Mouse (Mus musculus) lung, postnatal 0 days (tissue): ENCODE results near the gene Efna5. TPM values are rescaled to one million over a fixed set of nuclear protein-coding genes. Genes with fewer than 3 reads are reported as not detected.

ENCODE experiments used
- ATAC-seq: fragments of 200-750 bp; cut with Nextera tagmentation; 2 replicates; pipeline ENCODE4 v1.8.0; 2017; ENCODE audit warnings: moderate library complexity
- DNase-seq: peaks from one replicate; pipeline ENCODE4 v3.0.0-alpha.2; 2016; ENCODE audit warnings: low spot score
- H3K27ac ChIP-seq: fragments of 300-500 bp; sonication (generic); 2 replicates; pipeline ENCODE4 v1.5.1; 2014; ENCODE audit warnings: antibody characterized with exemption, mild to moderate bottlenecking, low read length, mixed read lengths
- H3K27me3 ChIP-seq: fragments of 300-500 bp; sonication (generic); replicated peaks from 2 replicates; pipeline ENCODE4 v1.6.1; 2014; ENCODE audit warnings: low read length, mixed read lengths; ENCODE audit not compliant: insufficient read depth
- H3K36me3 ChIP-seq: fragments of 300-500 bp; sonication (generic); 2 replicates; pipeline ENCODE4 v1.6.1; 2014; ENCODE audit warnings: low read length, mixed read lengths; ENCODE audit not compliant: insufficient read depth
- H3K4me1 ChIP-seq: fragments of 300-500 bp; sonication (generic); 2 replicates; pipeline ENCODE4 v1.6.1; 2014; ENCODE audit warnings: antibody characterized with exemption, low read depth, low read length, mixed read lengths; ENCODE audit not compliant: insufficient read depth
- H3K4me2 ChIP-seq: fragments of 300-500 bp; sonication (generic); replicated peaks from 2 replicates; pipeline ENCODE4 v1.6.1; 2014; ENCODE audit warnings: low read depth, mild to moderate bottlenecking, low read length, moderate library complexity, mixed read lengths
- H3K4me3 ChIP-seq: fragments of 300-500 bp; sonication (generic); 2 replicates; pipeline ENCODE4 v1.5.1; 2014; ENCODE audit warnings: low read depth, low read length
- H3K9ac ChIP-seq: fragments of 300-500 bp; sonication (generic); replicated peaks from 2 replicates; pipeline ENCODE4 v1.6.1; 2014; ENCODE audit warnings: low read depth, mild to moderate bottlenecking
- H3K9me3 ChIP-seq: fragments of 300-500 bp; sonication (generic); 2 replicates; pipeline ENCODE4 v1.6.1; 2016; ENCODE audit warnings: low read length, mixed read lengths
- CTCF ChIP-seq: IDR thresholded peaks from 2 replicates; pipeline ENCODE4 v1.5.1; 2016; ENCODE audit warnings: antibody characterized with exemption, mild to moderate bottlenecking
- EP300 ChIP-seq: IDR thresholded peaks from 2 replicates; pipeline ENCODE4 v1.6.1; 2016; ENCODE audit warnings: antibody characterized with exemption, mild to moderate bottlenecking, control low read depth
- WGBS: fragments of 180-500 bp; shearing (Covaris S2); extraction: QIAGEN DNeasy Blood & Tissue Kit; methylation state at CpG from one replicate; pipeline ENCODE4 v1.1.7; 2014; 5-methylcytosine and 5-hydroxymethylcytosine counted together
- polyA plus RNA-seq: library from polyadenylated mRNA; unstranded; fragments of >200 nt; fragmentation: Nextera tagmentation; extraction: Ambion mirVana; gene quantifications from 2 replicates; pipeline ENCODE4 v1.2.1, GENCODE M21; 2015

Gene Efna5
- polyA plus RNA-seq, 1 experiment from 2014 or later: 6.7 TPM

DNA sequence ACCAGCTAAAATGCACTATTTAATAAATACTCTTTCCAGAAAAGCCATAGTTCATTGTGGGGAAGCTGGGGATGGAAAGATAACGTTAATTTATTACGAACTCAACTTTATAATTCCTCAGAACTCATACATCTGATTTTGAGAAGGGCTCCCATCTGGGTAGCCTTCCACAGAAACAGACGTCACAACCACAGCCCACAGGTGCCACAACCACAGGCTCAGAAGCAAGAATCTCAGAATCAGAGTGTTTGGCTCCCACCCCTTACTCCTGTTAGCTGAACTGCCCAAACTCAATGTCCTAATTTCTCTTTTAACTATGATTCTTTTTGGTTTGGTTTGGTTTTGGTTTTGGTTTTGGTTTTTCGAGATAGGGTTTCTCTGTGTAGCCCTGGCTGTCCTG lies 73.2 kb downstream of the Efna5 start:
- H3K27ac ChIP-seq: no peak overlapping the region
- H3K9ac ChIP-seq: no peak overlapping the region
- no peak for TF ChIP-seq EP300
- TF ChIP-seq CTCF: no peak
- ATAC-seq: no peak
- no peaks in the 10 kb centered on the region for H3K4me1 ChIP-seq
- H3K27me3 ChIP-seq: no peaks in the 10 kb centered on the region
- WGBS: 96% methylated on average over 4 of the region's 4 CpGs
- no peak overlapping the region for H3K4me3 ChIP-seq
- H3K9me3 ChIP-seq: no peaks in the 10 kb centered on the region
- H3K36me3 ChIP-seq: no peaks in the 10 kb centered on the region
- DNase-seq: no peak
- H3K4me2 ChIP-seq: no peak overlapping the region

- Histone ChIP-seq H3K9ac (no peak overlapping the region), H3K4me2 (no peak overlapping the region), H3K27me3 (no peaks in the 10 kb centered on the region), H3K9me3 (no peaks in the 10 kb centered on the region), H3K4me3 (no peak overlapping the region), H3K4me1 (no peaks in the 10 kb centered on the region), H3K27ac (no peak overlapping the region), H3K36me3 (no peaks in the 10 kb centered on the region)
- DNase-seq: peak; percentile 45
- TF ChIP-seq EP300 (no peak), CTCF (no peak)
- ATAC-seq: peak; percentile 50; the same call in 1 of the 2 replicates
- 50% methylated on average over 6 of the region's 6 CpGs for WGBS
These were observed 74.5 kb downstream of the Efna5 start for GRCm38 (mm10) chr17:62806646-62807045.

DNA sequence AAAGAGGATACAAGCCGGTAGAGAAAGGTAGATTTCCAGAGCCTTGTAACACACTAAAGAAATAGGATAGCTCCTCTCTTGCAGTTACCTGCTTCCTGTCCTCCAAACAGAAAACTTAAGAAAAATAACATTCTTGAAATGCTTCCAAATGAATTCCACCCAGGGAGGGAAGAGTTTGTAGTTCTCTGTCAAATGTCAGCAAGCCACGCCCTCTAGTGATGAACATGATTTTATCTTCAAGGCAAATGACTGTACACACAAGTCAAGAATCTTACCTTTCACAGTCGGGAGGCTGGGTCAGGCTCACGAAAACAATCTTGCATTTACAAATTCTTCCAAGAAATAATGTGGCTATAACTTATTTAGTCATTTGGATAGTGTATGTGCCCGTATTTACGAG lies 78.4 kb downstream of the Efna5 start:
- no peaks in the 10 kb centered on the region for H3K36me3 ChIP-seq
- 61% methylated on average over 6 of the region's 6 CpGs for WGBS
- H3K4me2 ChIP-seq: no peak overlapping the region
- no peak for ATAC-seq
- no peaks in the 10 kb centered on the region for H3K9me3 ChIP-seq
- H3K4me3 ChIP-seq: no peak overlapping the region
- no peak overlapping the region for H3K27ac ChIP-seq
- H3K4me1 ChIP-seq: no peaks in the 10 kb centered on the region
- no peak overlapping the region for H3K9ac ChIP-seq
- H3K27me3 ChIP-seq: no peaks in the 10 kb centered on the region
- no peak for DNase-seq
- TF ChIP-seq EP300 (no peak), CTCF (0 out of 2 replicates have a peak, but pooled peaks have one; percentile 4)

GRCm38 (mm10) chr17:62797272-62797671 lies 83.8 kb downstream of the Efna5 start:
- Histone ChIP-seq H3K4me3 (no peak overlapping the region), H3K36me3 (no peaks in the 10 kb centered on the region), H3K4me2 (no peak overlapping the region), H3K9me3 (no peaks in the 10 kb centered on the region), H3K27me3 (no peaks in the 10 kb centered on the region), H3K27ac (no peak overlapping the region), H3K9ac (no peak overlapping the region), H3K4me1 (no peaks in the 10 kb centered on the region)
- ATAC-seq (no peak), DNase-seq (no peak)
- WGBS: 96% methylated on average over 3 of the region's 3 CpGs
- TF ChIP-seq EP300 (no peak), CTCF (no peak)

DNA sequence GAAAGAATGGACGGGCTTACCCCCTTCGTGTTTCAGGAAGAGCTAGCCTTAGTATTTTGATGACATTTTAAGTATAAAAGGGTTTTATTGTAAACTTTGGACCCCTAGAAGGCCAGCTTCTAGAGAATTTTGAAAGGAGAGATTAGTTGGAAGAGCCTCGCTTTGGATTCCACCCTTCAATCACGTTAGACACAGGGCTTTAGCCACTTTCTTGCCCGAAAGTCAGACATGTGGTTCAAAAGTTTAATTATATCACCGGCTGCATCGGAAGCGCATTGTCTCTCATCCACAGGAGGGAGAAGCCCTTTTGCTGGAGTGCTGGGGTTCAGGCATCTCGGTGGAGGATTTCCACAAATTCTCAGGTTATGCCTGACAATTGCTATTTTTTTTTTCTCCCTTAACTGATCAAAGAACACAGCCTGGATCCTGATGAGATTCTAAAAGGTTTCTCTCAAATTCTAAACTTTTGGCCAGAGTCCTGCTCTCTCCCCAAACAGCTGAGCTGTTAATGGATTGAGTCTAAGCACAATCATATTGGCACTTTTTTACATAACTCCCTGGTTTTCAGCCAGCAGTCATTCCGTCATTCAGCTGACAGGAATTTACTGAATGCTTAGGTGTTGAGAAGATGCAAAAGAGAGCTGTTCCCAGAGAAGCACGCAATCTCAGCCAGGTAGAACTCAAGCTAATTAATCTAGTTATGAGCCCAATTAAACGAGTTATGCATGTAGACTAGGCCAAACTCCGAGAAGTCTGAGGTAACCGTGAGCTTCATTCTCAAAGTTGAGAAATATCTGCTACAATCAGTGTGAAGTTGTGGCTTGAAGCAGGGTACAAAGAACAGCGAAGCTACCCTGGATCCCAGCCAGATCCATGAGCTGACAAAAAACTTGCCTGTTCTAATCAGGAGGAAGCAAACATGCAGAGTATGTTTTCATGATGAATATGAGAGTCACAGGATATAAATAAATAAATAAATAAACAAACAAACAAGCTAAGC lies 91.5 kb downstream of the Efna5 start:
- Histone ChIP-seq H3K4me1 (no peaks in the 10 kb centered on the region), H3K9ac (no peak overlapping the region), H3K27ac (no peak overlapping the region), H3K27me3 (no peaks in the 10 kb centered on the region), H3K4me2 (no peak overlapping the region), H3K9me3 (no peaks in the 10 kb centered on the region), H3K4me3 (no peak overlapping the region), H3K36me3 (no peaks in the 10 kb centered on the region)
- 47% methylated on average over 15 of the region's 15 CpGs for WGBS
- ATAC-seq: no peak
- no peak for DNase-seq
- TF ChIP-seq CTCF (no peak), EP300 (no peak)

- H3K27ac ChIP-seq: no peak overlapping the region
- 64% methylated on average over 6 of the region's 6 CpGs for WGBS
- ATAC-seq (no peak), DNase-seq (no peak)
- no peaks in the 10 kb centered on the region for H3K27me3 ChIP-seq
- H3K9ac ChIP-seq: no peak overlapping the region
- TF ChIP-seq EP300: no peak
- no peak for TF ChIP-seq CTCF
- H3K4me3 ChIP-seq: no peak overlapping the region
- H3K4me2 ChIP-seq: no peak overlapping the region
- H3K36me3 ChIP-seq: no peaks in the 10 kb centered on the region
- no peaks in the 10 kb centered on the region for H3K4me1 ChIP-seq
- no peaks in the 10 kb centered on the region for H3K9me3 ChIP-seq
These were observed 92.3 kb downstream of the Efna5 start for GRCm38 (mm10) chr17:62788783-62789182.
